Mouse (Mus musculus) adrenal gland, adult 18-20 months (tissue): ENCODE measurements around the gene 1700037C18Rik. TPM values are rescaled to one million over a fixed set of nuclear protein-coding genes. Genes with fewer than 3 reads are reported as not detected.

ENCODE experiments used
- DNase-seq, 2 experiments: peaks; one replicate each; pipeline ENCODE4 v3.0.0; 2021 to 2022; ENCODE audit warnings: low spot score in 2 of 2
- long read RNA-seq, 2 experiments: library from polyadenylated mRNA; stranded (forward); transcript quantifications; one replicate each; pipeline ENCODE4 v2.0.0; 2021
- total RNA-seq, 2 experiments: library from RNA; stranded (reverse); gene quantifications; 1 replicate in 1 of 2; 2 replicates in 1 of 2; pipeline ENCODE4 v1.2.3; 2021

1700037C18Rik gene
- 1 to 10 TPM; 3.7 to 3.8 TPM for total RNA-seq
- long read RNA-seq, experiment 1, partial matches to known transcripts: 0 of 2 reads
- long read RNA-seq, experiment 1, other reads (novel, unspliced or antisense): 1 of 2 reads
- long read RNA-seq, experiment 2, partial matches to known transcripts: 0 of 3 reads
- long read RNA-seq, experiment 2, other reads (novel, unspliced or antisense): 1 of 3 reads

- peak; percentile 86 to 87 for DNase-seq
These were observed at the start of gene 1700037C18Rik, which contains the start of gene Cluap1 for GRCm38 (mm10) chr16:3908537-3909111. Gene 1700037C18Rik, minus strand, starts transcription at chr16:3908689. Gene Cluap1, plus strand, starts transcription at chr16:3908801.

- peak in 1 of 2 experiments; percentile 22 for DNase-seq
These were observed 47.9 kb upstream of the 1700037C18Rik start for GRCm38 (mm10) chr16:3956369-3956768.

DNA sequence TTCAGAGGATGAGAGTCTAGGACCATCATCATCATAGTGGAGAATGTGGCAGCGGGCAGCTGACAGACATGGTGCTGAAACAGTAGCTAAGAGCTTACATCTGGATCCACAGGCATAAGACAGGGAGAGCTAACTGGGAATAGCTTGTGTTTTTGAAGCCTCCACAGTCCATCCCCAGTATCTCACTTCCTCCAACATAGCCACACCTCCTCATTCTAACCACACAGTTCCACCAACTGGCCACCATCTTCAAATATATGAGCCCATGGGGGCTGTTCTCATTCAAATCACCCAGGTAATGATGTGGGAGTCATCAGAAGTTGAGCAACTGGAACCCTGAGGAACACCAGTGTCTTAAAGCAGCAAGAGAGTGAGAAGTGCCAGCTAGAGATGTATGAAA is 42.7 kb upstream of the 1700037C18Rik start:
- DNase-seq: no peak

- no peak for DNase-seq
These were observed 26.2 kb upstream of the 1700037C18Rik start for GRCm38 (mm10) chr16:3934701-3935100.

DNA sequence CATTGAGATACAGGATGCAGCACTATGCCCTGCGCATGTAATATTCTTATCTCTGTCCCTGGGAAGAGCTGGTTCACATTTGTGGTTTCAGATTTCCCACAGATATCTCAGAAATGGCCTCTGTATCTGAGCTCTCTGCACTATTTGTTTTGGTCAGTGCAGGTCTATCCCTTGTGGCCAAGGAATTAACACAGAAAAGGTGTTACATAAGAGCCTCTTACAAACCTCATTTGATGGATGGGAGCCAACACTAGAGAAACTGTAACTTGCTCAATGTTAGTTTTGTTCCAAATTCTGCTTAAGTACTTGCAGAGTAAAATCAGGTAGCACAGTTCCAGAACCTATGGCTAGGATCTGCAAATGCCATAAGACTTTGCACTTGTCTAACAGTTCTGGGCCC is 25.6 kb upstream of the 1700037C18Rik start:
- DNase-seq: no peak

GRCm38 (mm10) chr16:3933536-3933935 is 25.0 kb upstream of the 1700037C18Rik start:
- DNase-seq: no peak

DNA sequence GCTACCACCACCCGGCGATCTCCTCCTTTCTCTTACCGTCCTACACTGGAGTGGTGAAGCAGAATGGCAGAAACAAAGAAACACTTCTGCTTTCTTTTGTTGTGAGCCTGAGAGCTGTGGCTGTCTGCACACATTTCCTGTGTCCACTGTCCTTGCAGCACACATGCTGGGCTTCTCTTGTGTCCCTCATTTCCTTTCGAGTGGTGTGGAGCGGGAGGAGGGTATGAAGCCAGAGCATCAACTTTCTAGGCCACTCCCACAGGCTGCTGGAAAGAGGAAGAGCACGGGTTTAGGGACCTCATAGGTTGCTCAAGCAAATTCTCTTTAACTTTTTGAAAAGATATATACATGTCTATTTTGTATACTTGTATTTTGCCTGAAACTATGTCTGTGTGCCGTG is 20.7 kb upstream of the 1700037C18Rik start:
- DNase-seq: no peak

DNA sequence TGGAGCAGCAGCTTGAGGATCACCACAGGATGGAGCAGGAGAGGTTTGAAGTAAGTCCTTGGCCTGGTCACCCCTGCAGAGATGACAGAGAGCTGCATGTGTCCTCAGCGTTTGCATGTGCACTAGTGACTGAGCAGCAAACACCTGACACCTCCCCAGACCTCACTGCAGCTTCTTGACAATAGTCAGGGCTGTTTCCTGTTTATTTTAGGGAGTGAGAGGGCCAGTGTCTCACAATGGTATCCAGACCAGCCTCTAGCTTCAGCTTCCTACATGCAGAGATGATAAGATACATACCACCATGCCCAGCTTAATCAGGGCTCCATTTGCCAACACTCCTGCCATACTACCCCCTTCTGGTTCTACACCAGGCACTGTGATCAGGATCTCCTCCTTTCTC is 20.1 kb upstream of the 1700037C18Rik start:
- DNase-seq: no peak

DNA sequence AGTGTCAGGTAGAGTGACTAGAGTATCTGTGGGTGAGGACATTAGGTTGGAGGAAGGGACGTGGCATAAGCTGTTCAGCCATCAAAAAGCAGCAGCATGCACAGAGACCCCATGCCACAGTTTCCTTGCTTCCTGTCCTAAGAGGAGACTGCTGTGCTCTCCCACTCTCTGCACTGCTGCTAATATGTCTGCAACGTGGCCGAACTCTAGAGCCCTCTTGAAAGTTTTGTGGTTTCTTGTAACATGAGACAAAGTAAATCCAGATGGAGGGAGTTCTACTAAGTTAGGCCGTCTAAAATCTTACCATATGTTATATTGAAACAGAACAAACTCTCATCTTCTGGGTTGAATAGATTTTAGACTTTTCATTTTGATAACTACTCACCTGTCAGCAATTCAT is 15.5 kb upstream of the 1700037C18Rik start:
- no peak for DNase-seq

DNA sequence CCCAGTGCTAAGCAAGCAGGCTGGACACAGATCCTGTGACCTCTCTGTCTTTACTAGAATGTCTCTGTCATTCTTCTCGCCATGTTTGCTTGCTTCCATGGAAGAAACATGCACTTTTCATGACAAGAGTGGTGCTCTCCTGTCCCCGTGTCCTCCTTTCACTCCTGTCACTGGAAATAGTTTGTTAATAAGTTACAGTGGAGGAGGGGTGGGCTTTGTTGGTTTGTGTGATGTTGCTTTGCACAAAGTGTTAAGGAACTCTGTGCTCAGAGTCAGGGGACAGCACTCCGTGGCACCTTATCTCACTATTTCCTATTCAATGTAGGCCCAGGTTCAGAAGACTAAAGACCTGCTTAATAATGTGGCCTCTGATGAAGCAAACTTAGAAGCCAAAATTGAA is 15.0 kb upstream of the 1700037C18Rik start:
- DNase-seq: no peak

DNA sequence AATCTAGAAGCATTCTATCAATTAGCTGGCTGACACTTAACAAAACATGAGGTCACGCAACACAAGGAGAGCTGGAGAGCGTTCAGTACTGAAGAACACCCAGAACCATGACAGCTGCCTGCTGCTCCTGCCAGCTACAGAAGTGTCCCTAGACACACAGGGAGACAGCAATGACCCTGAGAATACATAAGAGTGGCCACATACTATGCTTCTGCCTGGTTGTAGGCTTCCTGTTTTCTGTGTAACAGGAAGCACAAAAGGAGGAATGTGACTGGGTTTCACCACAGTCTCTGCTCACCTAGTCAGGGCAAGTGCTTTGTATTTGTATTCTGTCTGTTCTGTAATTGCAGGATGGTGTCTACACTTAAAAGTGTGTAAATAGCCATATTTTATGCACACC is 12.3 kb upstream of the 1700037C18Rik start:
- no peak for DNase-seq

DNA sequence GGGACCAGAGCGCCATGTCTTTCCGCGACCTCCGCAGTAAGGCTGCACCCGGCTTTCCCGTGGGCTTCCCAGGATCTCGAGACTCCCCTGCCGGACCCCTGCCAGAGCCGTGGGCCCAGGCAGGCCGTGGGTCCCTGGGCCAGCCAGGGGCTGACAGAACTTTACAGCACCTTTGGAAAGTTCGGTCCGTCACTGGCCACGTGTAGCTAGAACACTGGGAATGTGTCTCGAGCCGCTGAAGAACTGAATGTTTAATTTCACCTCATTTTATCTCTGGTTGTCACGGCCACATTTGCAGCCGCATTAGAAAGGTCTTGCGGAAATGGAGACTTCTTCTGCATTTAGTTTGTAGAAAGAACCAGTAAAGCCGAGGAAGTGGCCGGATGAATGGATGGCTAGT is 629 bp upstream of the 1700037C18Rik start:
- DNase-seq: no peak

GRCm38 (mm10) chr16:3907471-3907870 is 1.0 kb downstream of the 1700037C18Rik start:
- DNase-seq: no peak

DNA sequence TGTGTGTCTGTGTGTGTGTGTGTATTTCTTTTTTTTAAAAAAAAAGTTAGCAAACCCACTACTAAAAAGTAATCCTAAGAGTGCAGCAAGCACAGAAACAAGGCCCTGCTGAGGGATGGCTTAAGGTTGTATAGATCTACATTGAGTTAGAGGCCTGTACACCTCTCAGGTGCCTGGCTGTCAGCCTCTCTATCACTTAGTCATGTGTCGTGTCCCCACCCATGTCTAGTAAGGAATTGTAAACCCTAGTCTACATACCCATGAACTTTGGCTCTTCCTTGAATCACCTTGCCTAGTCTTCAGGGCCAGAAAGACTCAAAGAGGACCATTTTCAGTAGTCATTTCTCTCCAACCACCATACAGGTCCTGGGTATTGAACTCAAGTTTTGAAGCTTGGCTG is 11.9 kb downstream of the 1700037C18Rik start:
- no peak for DNase-seq

- no peak for DNase-seq
These were observed 12.4 kb downstream of the 1700037C18Rik start for GRCm38 (mm10) chr16:3896046-3896445.

- DNase-seq: no peak
These were observed 13.2 kb downstream of the 1700037C18Rik start for GRCm38 (mm10) chr16:3895173-3895792.

- DNase-seq: no peak
These were observed 14.8 kb downstream of the 1700037C18Rik start for GRCm38 (mm10) chr16:3893739-3894138.

DNA sequence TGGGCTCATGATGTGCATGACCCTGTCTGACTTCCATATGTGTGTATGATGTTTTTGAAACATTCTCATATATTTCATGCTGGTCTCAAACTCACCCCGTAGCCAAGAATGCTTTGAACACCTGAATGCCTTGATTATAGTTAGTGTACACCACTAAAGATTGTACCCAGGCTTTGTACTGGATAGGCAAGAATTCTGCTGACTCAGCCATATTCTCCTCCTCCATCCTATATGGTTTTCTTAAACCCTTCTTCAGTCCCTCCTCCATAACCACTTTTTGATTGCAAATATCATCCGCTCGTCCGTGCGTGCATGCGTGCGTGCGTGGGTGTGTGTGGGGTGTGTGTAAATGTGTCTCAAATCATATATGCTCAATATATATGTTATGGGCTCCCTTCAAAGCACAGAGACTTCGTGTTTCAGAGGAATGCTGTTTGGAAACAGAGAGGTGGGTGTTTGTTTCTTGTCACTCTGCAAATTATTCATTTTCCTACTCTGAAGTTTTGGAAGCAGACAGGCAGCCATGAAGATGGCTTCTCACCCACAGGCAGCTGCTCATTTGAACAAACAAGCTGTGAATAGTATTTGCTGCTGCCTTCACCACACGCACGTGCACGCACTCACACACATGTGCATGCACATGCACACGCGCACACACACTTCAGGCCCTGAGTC is 16.7 kb downstream of the 1700037C18Rik start:
- DNase-seq: no peak

DNA sequence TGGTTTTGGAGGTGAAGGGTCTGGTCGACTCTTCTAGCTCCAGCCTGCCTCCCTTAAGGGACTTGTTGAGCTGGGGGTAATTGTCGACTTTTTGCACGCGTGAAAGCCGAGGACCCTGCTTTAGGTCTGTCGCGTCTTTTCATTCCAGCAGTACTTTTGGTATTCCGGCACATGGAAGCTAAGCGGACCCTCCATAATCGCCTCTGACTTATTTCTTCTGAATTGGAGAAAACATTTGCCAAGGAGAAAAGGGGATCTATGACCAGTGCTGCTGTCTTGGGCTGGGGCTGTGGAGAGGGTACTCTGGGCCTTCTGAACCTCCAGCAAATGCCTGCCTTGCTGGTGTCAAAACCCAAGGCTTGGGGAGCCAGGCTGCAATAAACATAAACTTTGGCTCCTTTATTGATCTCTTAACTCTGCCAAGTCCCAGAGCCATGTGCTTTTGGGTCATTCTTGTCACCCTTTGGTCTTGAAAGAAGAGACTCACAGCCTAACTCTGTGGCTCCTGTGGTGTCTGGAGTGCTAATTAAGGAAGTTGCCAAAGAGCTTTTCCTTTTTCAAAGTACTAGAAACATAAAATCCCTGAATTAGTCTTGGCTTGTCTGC is 23.3 kb downstream of the 1700037C18Rik start:
- DNase-seq: no peak

- DNase-seq: peak; percentile 94
These were observed 24.1 kb downstream of the 1700037C18Rik start, which contains the start of the genes Zfp597 and Gm20695 for GRCm38 (mm10) chr16:3884201-3885064. Gene Zfp597, minus strand, starts transcription at chr16:3884561. Gene Gm20695, plus strand, starts transcription at chr16:3884648.
